Mouse (Mus musculus) hindbrain, embryonic 10.5 days (tissue): Measurements from ENCODE around the gene Tnfaip1. TPM values are rescaled to one million over a fixed set of nuclear protein-coding genes. Genes with fewer than 3 reads are reported as not detected.
"Not testable (repeated sequence)": the region's sequence is repeated elsewhere in the genome, so short reads cannot be mapped to it uniquely, and the experiment has no call there.

Experiments used
- DNase-seq: peaks from one replicate; pipeline ENCODE4 v3.0.0-alpha.2; 2017; ENCODE audit warnings: low spot score
- H3K27ac ChIP-seq: fragments of 300-500 bp; sonication (generic); 2 replicates; pipeline ENCODE4 v1.5.1; 2016; ENCODE audit warnings: mild to moderate bottlenecking, moderate library complexity
- H3K27me3 ChIP-seq: fragments of 300-500 bp; sonication (generic); 2 replicates; pipeline ENCODE4 v1.6.1; 2016; ENCODE audit warnings: mild to moderate bottlenecking; ENCODE audit not compliant: poor library complexity, insufficient read depth, severe bottlenecking
- H3K36me3 ChIP-seq: fragments of 300-500 bp; sonication (generic); 2 replicates; pipeline ENCODE4 v1.6.1; 2016; ENCODE audit warnings: mild to moderate bottlenecking, moderate library complexity
- H3K4me1 ChIP-seq: fragments of 300-500 bp; sonication (generic); replicated peaks from 2 replicates; pipeline ENCODE4 v1.6.1; 2016; ENCODE audit warnings: mild to moderate bottlenecking
- H3K4me3 ChIP-seq: fragments of 300-500 bp; sonication (generic); 2 replicates; pipeline ENCODE4 v1.5.1; 2016; ENCODE audit warnings: mild to moderate bottlenecking, moderate library complexity
- H3K9me3 ChIP-seq: fragments of 300-500 bp; sonication (generic); 2 replicates; pipeline ENCODE4 v1.6.1; 2016; ENCODE audit warnings: mild to moderate bottlenecking, moderate library complexity
- WGBS: fragments of 180-500 bp; shearing (Covaris S2); methylation state at CpG from one replicate; pipeline ENCODE4 v1.1.7; 2016; 5-methylcytosine and 5-hydroxymethylcytosine counted together
- polyA plus RNA-seq: library from polyadenylated mRNA; unstranded; fragments of >200 nt; fragmentation: Nextera tagmentation; extraction: Ambion mirVana; gene quantifications from 2 replicates; pipeline ENCODE4 v1.2.1, GENCODE M21; 2016

The Tnfaip1 gene
- polyA plus RNA-seq, 1 experiment from 2014 or later: 70.4 TPM

DNA sequence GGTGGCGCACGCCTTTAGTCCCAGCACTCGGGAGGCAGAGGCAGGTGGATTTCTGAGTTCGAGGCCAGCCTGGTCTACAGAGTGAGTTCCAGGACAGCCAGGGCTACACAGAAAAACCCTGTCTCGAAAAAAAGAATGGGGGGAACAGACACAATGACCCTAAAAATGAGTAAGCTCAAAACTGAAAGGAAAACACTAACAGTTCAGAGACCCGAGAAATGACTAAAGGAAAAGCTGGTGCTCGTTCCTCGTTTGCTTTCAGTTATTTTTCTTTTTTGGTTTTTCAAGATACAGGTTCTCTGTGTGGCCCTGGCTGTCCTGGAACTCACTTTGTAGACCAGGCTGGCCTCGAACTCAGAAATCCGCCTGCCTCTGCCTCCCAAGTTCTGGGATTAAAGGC, 4.6 kb downstream of the Tnfaip1 start:
- peaks cover 61% of the 10 kb centered on the region for H3K36me3 ChIP-seq
- WGBS: 95% methylated on average over 10 of the region's 10 CpGs

GRCm38 (mm10) chr11:78531046-78531445, 5.1 kb downstream of the Tnfaip1 start:
- Histone ChIP-seq H3K4me1 (peaks cover 12% of the 10 kb centered on the region), H3K36me3 (peaks cover 66% of the 10 kb centered on the region), H3K27me3 (no peaks in the 10 kb centered on the region), H3K4me3 (no peak overlapping the region), H3K9me3 (no peaks in the 10 kb centered on the region), H3K27ac (no peak overlapping the region)
- 85% methylated on average over 6 of the region's 6 CpGs for WGBS
- DNase-seq: no peak

More for the DNA sequence above, 4.6 kb downstream of the Tnfaip1 start:
- DNase-seq, H3K9me3 ChIP-seq, H3K27me3 ChIP-seq, H3K4me3 ChIP-seq, H3K27ac ChIP-seq: not testable (repeated sequence)
- H3K4me1 ChIP-seq: peaks cover 13% of the 10 kb centered on the region

- Histone ChIP-seq H3K9me3 (no peaks in the 10 kb centered on the region), H3K4me1 (peaks cover 8% of the 10 kb centered on the region), H3K27ac (no peak overlapping the region), H3K4me3 (no peak overlapping the region), H3K36me3 (peaks cover 76% of the 10 kb centered on the region), H3K27me3 (no peaks in the 10 kb centered on the region)
- no peak for DNase-seq
- WGBS: 93% methylated on average over 12 of the region's 12 CpGs
These were observed 6.1 kb downstream of the Tnfaip1 start for GRCm38 (mm10) chr11:78530001-78530400.

GRCm38 (mm10) chr11:78528714-78529113, 7.4 kb downstream of the Tnfaip1 start:
- peaks cover 85% of the 10 kb centered on the region for H3K36me3 ChIP-seq
- no peak overlapping the region for H3K27ac ChIP-seq
- WGBS: 85% methylated on average over 9 of the region's 9 CpGs
- no peaks in the 10 kb centered on the region for H3K9me3 ChIP-seq
- H3K27me3 ChIP-seq: no peaks in the 10 kb centered on the region
- no peak overlapping the region for H3K4me3 ChIP-seq
- DNase-seq: no peak
- no peaks in the 10 kb centered on the region for H3K4me1 ChIP-seq

DNA sequence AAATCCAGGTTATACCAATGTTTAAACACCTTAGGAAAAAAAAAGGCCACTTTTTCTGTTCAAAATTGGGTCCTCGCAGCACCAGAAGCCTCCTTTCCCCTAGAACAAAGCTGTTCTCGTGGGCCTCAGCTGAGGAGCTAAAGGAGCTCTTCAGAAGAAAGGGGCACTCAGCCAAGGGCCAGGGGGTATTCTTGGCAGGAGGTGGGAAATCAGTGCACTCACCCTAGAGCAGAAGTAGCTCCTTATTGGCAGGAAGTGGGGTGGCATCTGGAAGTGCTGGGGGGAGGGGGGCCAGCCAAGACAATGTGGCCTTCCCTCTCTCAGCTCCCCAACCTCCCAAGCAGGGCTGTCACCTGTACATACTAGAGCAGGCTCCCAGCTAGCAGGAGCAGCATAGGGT, 11.3 kb downstream of the Tnfaip1 start:
- no peaks in the 10 kb centered on the region for H3K4me1 ChIP-seq
- H3K4me3 ChIP-seq: no peak overlapping the region
- H3K9me3 ChIP-seq: no peaks in the 10 kb centered on the region
- peaks cover 100% of the 10 kb centered on the region for H3K36me3 ChIP-seq
- DNase-seq: no peak
- no peaks in the 10 kb centered on the region for H3K27me3 ChIP-seq
- no peak overlapping the region for H3K27ac ChIP-seq
- 91% methylated on average over 2 of the region's 2 CpGs for WGBS

DNA sequence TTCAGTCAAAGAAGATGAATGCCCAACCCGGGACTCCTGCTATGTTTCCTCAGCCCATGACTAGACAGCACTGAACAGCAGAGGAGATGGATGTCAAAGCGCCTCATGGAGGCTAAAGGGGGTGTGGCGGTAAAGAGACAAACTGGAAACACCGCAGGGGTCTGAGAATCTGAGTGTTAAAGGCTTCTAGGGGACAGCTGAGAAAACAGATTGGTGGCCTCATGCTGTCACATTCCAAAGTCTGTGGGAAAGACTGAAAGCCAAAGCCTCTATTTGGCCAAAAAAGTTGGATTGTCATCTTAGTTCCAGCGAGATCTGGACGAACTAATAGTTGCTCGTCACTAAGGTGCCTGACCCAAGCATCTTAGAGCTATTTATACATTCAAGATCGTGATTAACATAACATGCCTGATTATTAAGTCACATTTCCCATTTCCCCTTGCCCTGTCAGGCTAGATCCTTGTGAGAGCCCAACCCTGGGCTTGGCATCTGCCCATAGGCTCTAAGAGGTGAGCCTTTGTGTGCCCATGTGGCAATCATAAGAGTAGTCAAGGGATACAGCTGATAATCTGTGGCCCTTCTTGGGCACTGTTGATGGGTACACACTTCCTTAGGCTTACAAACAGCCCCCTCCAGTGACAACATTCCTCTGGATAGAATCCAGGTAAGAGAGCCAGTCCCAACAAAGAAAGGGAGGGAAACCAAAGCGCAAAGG, 12.7 kb downstream of the Tnfaip1 start:
- Histone ChIP-seq H3K4me3 (no peak overlapping the region), H3K4me1 (no peaks in the 10 kb centered on the region), H3K27me3 (no peaks in the 10 kb centered on the region), H3K27ac (no peak overlapping the region), H3K36me3 (peaks cover 100% of the 10 kb centered on the region), H3K9me3 (no peaks in the 10 kb centered on the region)
- DNase-seq: no peak
- 74% methylated on average over 9 of the region's 9 CpGs for WGBS

GRCm38 (mm10) chr11:78522481-78522997, 13.6 kb downstream of the Tnfaip1 start:
- Histone ChIP-seq H3K36me3 (peaks cover 100% of the 10 kb centered on the region), H3K9me3 (no peaks in the 10 kb centered on the region), H3K27ac (no peak overlapping the region), H3K4me1 (no peaks in the 10 kb centered on the region), H3K4me3 (no peak overlapping the region), H3K27me3 (no peaks in the 10 kb centered on the region)
- DNase-seq: no peak
- WGBS: 94% methylated on average over 1 of the region's 1 CpGs

DNA sequence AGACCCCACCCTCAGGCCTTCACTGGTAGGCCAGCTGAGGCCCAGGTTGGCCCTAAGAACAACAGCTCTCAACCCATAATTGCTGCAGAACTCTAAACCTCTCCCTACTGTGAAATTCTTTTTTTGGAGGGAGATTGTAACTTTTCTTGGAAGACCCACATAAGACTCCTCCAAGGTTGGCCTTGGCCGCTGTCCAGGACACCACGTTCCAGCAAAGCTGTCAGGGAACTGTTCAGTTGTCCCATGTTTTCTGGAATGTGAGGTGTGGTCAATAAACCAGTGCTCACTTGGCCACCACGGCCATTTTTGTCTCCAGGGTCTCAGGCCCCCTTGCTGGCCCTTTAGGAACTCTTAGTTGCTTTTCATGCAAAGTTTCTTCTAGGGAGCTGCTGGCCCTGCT, 14.3 kb downstream of the Tnfaip1 start:
- H3K36me3 ChIP-seq: peaks cover 97% of the 10 kb centered on the region
- no peak overlapping the region for H3K4me3 ChIP-seq
- no peak overlapping the region for H3K27ac ChIP-seq
- H3K4me1 ChIP-seq: no peaks in the 10 kb centered on the region
- no peak for DNase-seq
- WGBS: 92% methylated on average over 3 of the region's 3 CpGs
- H3K9me3 ChIP-seq: no peaks in the 10 kb centered on the region
- no peaks in the 10 kb centered on the region for H3K27me3 ChIP-seq

- no peak for DNase-seq
- peaks cover 97% of the 10 kb centered on the region for H3K36me3 ChIP-seq
- H3K27me3 ChIP-seq: no peaks in the 10 kb centered on the region
- H3K4me3 ChIP-seq: no peak overlapping the region
- WGBS: 92% methylated on average over 10 of the region's 10 CpGs
- H3K27ac ChIP-seq: no peak overlapping the region
- H3K4me1 ChIP-seq: no peaks in the 10 kb centered on the region
- H3K9me3 ChIP-seq: no peaks in the 10 kb centered on the region
These were observed 17.2 kb downstream of the Tnfaip1 start for GRCm38 (mm10) chr11:78518931-78519330.

- 61% methylated on average over 2 of the region's 2 CpGs for WGBS
- no peak for DNase-seq
- Histone ChIP-seq H3K27ac (no peak overlapping the region), H3K4me3 (no peak overlapping the region), H3K27me3 (no peaks in the 10 kb centered on the region), H3K36me3 (peaks cover 68% of the 10 kb centered on the region), H3K4me1 (peaks cover 25% of the 10 kb centered on the region), H3K9me3 (no peaks in the 10 kb centered on the region)
These were observed 20.4 kb downstream of the Tnfaip1 start for GRCm38 (mm10) chr11:78515549-78516325.

DNA sequence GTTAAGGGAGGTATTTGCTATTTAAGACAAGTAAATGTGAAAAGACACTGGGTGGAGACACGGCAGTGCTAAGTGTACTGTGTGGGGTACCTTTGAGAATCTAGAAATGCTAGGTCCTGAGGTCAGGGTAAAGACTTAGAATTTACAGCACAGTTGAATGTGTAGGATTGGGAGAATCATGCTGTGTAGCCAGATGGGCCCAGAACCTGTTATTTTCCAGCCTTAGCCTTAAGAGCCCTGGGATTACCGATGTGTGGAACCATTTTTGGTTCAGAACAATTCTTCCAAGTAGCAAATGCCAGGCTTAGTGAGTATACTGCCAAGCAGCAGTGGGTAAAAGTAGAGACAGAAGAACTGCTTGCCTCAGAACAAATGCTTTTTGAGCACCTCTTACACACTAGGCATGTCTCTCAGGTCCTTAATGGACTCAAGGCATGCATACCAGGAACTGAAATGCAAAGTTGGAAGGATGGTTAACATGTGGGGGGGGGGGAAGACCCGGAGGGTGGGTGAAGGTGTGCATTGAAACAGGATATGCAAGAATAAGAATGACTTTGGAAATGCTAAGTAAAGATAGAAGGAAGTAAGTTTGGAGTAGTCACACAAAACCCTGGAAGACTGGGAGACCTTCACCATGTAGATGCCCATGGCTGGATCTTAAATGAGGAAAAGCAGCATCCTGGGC, 22.9 kb downstream of the Tnfaip1 start:
- Histone ChIP-seq H3K36me3 (peaks cover 61% of the 10 kb centered on the region), H3K27me3 (no peaks in the 10 kb centered on the region), H3K4me3 (peak overlapping the region; percentile 88), H3K4me1 (peaks cover 26% of the 10 kb centered on the region), H3K9me3 (no peaks in the 10 kb centered on the region), H3K27ac (peak overlapping the region; percentile 97)
- DNase-seq: no peak
- 83% methylated on average over 3 of the region's 3 CpGs for WGBS

GRCm38 (mm10) chr11:78512025-78512957, 23.8 kb downstream of the Tnfaip1 start, which contains the start of the genes Tmem199 and Poldip2:
Tmem199 (minus strand) TSS chr11:78512172.
Poldip2 (plus strand) TSS chr11:78512193.
- Histone ChIP-seq H3K4me1 (peaks cover 26% of the 10 kb centered on the region), H3K36me3 (peaks cover 61% of the 10 kb centered on the region), H3K4me3 (peak within 1 kb of the TSS; percentile 88), H3K9me3 (no peaks in the 10 kb centered on the region), H3K27ac (peak within 1 kb of the TSS; percentile 97), H3K27me3 (no peaks in the 10 kb centered on the region)
- WGBS: under 1% methylated on average over 67 of the region's 67 CpGs
- peak; percentile 96 for DNase-seq
